Mouse (Mus musculus): ENCODE measurements around the gene Adgre5. TPM values are rescaled to one million over a fixed set of nuclear protein-coding genes. Genes with fewer than 3 reads are reported as not detected.
A peak's percentile ranks its signal among the peaks of the same experiment; 100 is the strongest.

The Adgre5 gene
- polyA plus RNA-seq, 1 experiment from 2014 or later, result 35.4 TPM

DNA sequence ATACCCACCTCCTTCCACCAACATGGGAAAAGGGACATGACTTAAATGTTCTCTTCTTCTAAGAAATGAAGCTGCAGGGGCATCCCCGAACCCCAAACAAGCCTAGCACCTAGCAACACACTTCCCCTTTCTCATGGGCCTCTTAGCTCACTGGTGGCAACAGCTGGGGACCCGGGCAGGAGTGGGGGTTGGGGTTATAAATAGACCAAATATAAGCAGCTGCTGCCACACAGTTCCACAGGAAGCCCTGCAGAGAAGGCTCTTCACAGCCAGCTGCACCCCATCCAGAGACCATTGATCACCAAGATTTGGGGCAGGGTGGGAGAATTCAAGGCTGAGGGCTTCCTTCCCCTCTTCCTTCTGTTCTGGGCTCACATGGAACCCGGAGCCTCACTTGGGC is 7.6 kb upstream of the Adgre5 start:
- H3K4me2 ChIP-seq, result no peak overlapping the region; the same call in 1 of the 2 replicates
- H3K27ac ChIP-seq, result peak overlapping the region; percentile 64
- ATAC-seq (replicated peaks; ENCODE audit: low FRiP score), result 0 out of 2 replicates have a peak, but pooled peaks have one; percentile 27
- no peak overlapping the region for H3K9ac ChIP-seq
- no peaks in the 10 kb centered on the region for H3K9me3 ChIP-seq (replicated peaks)
- peaks cover 21% of the 10 kb centered on the region for H3K4me1 ChIP-seq
- H3K27me3 ChIP-seq, result peaks cover 14% of the 10 kb centered on the region
- 37% methylated on average over 3 of the region's 3 CpGs for WGBS
- no peak overlapping the region for H3K4me3 ChIP-seq (replicated peaks)
- H3K36me3 ChIP-seq, result no peaks in the 10 kb centered on the region

DNA sequence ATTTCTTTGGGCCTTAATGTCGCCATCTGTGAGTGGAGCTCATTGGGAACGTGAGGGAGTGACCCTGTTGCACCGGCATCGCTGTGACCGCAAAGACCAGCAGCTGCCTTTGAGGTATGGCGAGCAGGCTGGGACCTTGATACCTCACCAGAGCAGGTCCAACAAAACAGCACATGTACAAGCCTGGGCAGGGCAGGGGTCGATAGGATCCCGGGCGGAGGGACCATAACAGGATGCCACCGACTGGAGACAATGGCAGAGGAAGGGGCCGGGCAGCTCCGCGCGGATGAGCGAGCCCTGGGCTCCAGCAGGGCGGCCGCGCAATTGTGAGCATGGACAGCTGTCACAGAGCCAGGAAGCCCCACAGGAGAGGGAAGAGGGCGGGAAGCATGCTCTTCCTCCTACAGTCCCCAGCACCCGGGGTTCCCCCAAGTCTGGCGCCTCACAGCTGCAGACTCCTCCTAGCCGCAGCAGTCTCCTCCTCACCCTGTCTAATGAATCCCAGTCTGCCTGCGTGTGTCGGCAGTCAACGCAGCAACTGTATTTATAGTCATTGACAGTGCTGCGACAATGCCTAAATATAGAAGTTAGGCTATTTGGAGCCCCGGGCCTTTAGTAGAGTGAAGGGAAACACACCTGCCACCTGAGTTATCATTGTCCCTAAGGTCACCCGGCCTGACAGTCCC is 6.7 kb upstream of the Adgre5 start:
- peak overlapping the region; percentile 37 for H3K4me3 ChIP-seq (replicated peaks)
- H3K9ac ChIP-seq, result peak overlapping the region; percentile 37; the same call in 1 of the 2 replicates
- no peaks in the 10 kb centered on the region for H3K36me3 ChIP-seq
- H3K27ac ChIP-seq, result peak overlapping the region; percentile 64
- 2% methylated on average over 28 of the region's 28 CpGs for WGBS
- peak overlapping the region; percentile 62 for H3K4me2 ChIP-seq
- peak; percentile 85 for ATAC-seq (replicated peaks; ENCODE audit: low FRiP score)
- H3K4me1 ChIP-seq, result peaks cover 21% of the 10 kb centered on the region
- no peaks in the 10 kb centered on the region for H3K9me3 ChIP-seq (replicated peaks)
- peaks cover 14% of the 10 kb centered on the region for H3K27me3 ChIP-seq

DNA sequence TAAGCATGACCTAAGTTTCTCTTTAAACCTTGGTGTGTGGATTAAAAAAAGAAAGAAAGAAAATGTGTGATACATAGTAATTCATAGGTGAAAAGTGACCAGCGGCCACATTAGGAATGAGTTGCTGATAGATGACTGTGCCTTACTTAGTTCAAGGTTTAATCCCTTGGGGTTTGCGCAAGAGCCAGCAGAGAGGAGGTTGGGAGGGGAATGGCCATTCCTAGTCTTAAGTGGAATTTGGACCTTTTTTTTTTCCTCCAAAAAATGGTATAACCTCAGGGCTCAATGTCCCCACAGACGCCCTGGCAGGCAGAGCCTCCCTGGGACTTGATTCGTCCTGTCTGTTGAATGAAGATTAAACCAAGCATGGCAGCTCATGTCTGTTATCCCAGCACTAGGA is 2.9 kb upstream of the Adgre5 start:
- H3K4me3 ChIP-seq (replicated peaks), result no peak overlapping the region
- peaks cover 20% of the 10 kb centered on the region for H3K27me3 ChIP-seq
- no peak overlapping the region for H3K27ac ChIP-seq
- no peak overlapping the region for H3K4me2 ChIP-seq
- WGBS, result 72% methylated on average over 4 of the region's 4 CpGs
- peaks cover 44% of the 10 kb centered on the region for H3K4me1 ChIP-seq
- no peaks in the 10 kb centered on the region for H3K36me3 ChIP-seq
- H3K9me3 ChIP-seq (replicated peaks), result no peaks in the 10 kb centered on the region
- H3K9ac ChIP-seq, result no peak overlapping the region
- ATAC-seq (replicated peaks; ENCODE audit: low FRiP score), result no peak

DNA sequence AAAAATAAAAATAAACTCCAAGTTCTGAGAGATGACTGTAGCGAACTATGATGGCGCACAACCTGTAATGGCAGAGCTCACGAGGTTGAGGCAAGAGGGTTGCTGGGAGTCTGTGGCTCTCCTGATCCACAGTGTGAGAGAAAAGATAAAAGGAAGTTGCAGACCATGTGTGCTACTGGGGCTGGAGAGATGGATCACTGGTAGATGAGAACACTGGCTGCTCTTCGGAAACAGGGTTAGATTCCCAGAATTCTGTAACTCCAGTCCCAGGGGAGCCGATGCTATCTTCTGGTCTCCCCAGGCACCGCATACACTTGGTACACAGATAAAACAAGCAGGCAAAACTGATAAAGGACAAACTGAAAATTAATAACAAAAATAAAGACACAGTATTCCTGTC is 1.8 kb upstream of the Adgre5 start:
- H3K4me3 ChIP-seq (replicated peaks), result no peak overlapping the region
- H3K36me3 ChIP-seq, result no peaks in the 10 kb centered on the region
- no peak for ATAC-seq (replicated peaks; ENCODE audit: low FRiP score)
- H3K27me3 ChIP-seq, result peaks cover 20% of the 10 kb centered on the region
- no peak overlapping the region for H3K4me2 ChIP-seq
- H3K9me3 ChIP-seq (replicated peaks), result no peaks in the 10 kb centered on the region
- peaks cover 45% of the 10 kb centered on the region for H3K4me1 ChIP-seq
- H3K9ac ChIP-seq, result no peak overlapping the region
- H3K27ac ChIP-seq, result no peak overlapping the region
- 93% methylated on average over 6 of the region's 6 CpGs for WGBS

DNA sequence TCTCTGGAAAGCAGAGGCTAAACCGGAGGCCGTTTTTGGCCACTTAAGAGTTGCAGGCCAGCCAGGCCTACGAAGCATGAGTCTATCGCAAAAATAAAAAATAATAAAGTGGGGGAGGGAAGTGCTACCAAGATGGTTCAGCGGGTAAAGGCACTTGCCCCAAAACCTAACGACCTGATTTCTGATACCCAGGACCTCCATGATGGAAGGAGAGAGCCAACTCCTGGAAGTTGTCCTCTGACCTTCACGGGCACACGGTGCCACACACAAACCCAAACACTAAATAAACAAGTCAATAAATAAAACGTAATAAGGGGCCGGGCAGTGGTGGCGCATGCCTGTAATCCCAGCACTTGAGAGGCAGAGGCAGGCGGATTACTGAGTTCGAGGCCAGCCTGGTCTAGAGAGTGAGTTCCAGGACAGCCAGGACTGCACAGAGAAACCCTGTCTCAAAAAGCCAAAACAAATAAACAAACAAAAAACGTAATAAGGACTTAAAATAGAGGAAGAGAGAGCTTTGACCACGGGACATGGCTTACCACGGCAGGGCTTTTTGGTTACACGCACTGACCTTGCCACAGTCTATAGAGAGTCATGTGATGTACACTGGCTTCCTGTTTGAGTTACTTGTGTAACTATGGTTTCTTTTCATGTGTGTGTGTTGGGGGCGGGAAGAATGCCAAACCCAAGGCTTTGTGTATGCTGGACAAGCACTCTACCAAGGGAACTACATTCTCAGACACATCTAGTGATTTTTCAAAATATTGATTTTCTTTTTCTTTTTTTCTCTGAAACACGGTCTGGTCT is 926 bp upstream of the Adgre5 start:
- peak overlapping the region; percentile 66 for H3K9ac ChIP-seq
- H3K4me3 ChIP-seq (replicated peaks), result peak overlapping the region; percentile 60
- no peak for ATAC-seq (replicated peaks; ENCODE audit: low FRiP score)

DNA sequence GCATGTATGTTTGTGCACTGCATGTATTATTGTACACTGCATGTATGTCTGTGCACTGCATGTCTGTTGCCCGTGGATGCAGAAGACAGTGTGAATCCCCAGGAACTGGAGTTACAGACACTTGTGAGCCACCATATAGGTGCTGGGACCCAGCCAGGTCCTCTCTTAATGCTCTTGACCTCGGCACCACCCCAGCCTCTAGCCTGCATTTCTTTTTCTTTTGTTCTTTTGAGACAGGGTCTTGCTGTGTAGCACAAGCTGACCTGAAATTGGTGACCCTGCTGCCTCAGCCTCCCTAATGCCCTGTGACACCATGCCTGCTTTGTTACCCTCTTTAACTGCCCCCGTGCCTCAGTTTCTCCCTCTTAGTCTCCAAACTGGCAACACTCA is 545 bp downstream of the Adgre5 start:
- Histone ChIP-seq H3K27me3 (peaks cover 10% of the 10 kb centered on the region; the same call in 1 of the 2 replicates), H3K9me3 (replicated peaks) (no peaks in the 10 kb centered on the region), H3K4me1 (peaks cover 53% of the 10 kb centered on the region), H3K4me2 (peak overlapping the region; percentile 89), H3K9ac (peak overlapping the region; percentile 66), H3K27ac (peak overlapping the region; percentile 76), H3K36me3 (no peaks in the 10 kb centered on the region), H3K4me3 (replicated peaks) (peak overlapping the region; percentile 60)
- 12% methylated on average over 3 of the region's 3 CpGs for WGBS
- no peak for ATAC-seq (replicated peaks; ENCODE audit: low FRiP score)

More for the DNA sequence above, 926 bp upstream of the Adgre5 start:
- Histone ChIP-seq H3K9me3 (replicated peaks) (no peaks in the 10 kb centered on the region), H3K36me3 (no peaks in the 10 kb centered on the region), H3K27ac (peak overlapping the region; percentile 76), H3K4me2 (peak overlapping the region; percentile 89), H3K4me1 (peaks cover 48% of the 10 kb centered on the region), H3K27me3 (peaks cover 14% of the 10 kb centered on the region; the same call in 1 of the 2 replicates)
- WGBS, result 76% methylated on average over 19 of the region's 19 CpGs

DNA sequence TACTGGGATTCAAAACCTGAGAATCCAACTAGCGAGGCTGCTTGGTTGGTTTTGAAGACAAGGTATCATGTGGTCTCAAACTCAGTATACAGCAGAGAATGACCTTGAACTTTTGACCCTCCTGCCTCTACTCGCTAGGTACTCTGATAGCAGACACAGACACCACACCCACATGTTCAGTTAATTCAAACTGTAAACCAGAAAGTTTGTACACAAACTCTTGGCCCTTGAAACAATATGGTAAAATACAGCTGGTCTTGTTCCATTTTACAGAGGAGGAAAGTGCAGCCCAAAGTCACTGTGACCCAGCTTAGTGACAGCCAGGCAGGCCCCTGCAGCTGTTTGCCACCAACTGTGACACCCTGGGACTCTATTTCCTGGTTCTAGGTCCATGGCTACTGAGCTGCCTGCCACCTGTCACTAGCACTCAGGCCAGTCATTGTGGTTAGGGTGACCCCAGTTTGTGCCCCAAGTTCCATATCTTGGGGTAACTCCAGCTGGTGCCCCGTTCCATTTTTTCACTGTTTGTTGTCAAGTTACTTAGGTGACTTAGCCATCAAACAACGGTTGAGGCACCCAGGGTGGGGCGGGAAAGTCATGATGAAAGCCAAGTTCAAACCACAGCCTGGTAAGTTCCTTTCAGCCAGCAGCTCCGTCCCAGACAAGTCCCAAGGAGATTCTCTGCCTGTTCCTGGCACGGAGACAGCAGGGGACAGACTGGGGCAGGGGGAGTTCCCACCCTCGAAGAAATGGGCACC is 1.2 kb downstream of the Adgre5 start:
- WGBS, result 44% methylated on average over 8 of the region's 8 CpGs
- Histone ChIP-seq H3K27ac (peak overlapping the region; percentile 76), H3K4me1 (peaks cover 53% of the 10 kb centered on the region), H3K9me3 (replicated peaks) (no peaks in the 10 kb centered on the region), H3K4me3 (replicated peaks) (peak overlapping the region; percentile 60), H3K4me2 (peak overlapping the region; percentile 89), H3K27me3 (peaks cover 10% of the 10 kb centered on the region; the same call in 1 of the 2 replicates), H3K9ac (no peak overlapping the region), H3K36me3 (no peaks in the 10 kb centered on the region)
- ATAC-seq (replicated peaks; ENCODE audit: low FRiP score), result no peak

DNA sequence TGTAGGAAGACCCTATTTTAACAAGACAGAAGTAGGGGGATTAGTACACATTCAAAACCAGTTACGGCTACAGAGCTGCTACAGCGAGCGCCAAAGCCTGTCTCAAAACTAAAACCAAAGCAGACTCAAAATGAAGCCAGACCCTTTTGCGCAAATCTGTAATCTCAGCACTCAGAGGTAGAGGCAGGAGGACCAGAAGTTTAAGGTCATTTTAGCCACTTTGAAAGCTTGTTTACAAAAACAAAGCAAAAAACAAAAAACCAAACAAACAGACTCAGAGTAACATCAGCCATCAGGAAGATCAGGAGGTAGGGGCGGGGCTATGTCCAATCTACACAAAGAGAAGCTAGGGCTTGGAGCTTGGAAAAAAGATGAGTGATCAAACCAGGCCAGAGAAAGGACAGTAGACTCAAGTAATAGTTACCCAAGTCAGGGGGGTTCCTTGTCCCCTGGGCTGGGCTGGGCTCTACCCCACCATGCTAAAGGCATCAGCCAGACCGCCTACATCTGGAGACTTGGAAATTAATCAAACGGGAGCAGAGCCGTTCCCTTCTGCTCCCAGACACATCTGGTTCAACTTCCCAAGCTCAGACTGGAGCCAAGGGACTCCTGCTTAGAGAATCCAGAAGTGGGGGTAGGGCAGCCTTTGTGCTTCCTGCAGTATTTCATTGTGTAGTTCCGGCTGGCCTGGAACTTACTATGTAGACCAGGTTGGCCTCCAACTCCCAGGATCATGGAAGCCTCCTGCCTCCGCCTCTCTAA is 2.0 kb downstream of the Adgre5 start:
- Histone ChIP-seq H3K4me3 (replicated peaks) (peak overlapping the region; percentile 60), H3K27me3 (peaks cover 10% of the 10 kb centered on the region; the same call in 1 of the 2 replicates), H3K4me1 (peaks cover 53% of the 10 kb centered on the region), H3K27ac (peak overlapping the region; percentile 76), H3K36me3 (no peaks in the 10 kb centered on the region), H3K9me3 (replicated peaks) (no peaks in the 10 kb centered on the region), H3K9ac (no peak overlapping the region), H3K4me2 (peak overlapping the region; percentile 89)
- ATAC-seq (replicated peaks; ENCODE audit: low FRiP score), result 0 out of 2 replicates have a peak, but pooled peaks have one; percentile 26
- WGBS, result 67% methylated on average over 10 of the region's 10 CpGs

DNA sequence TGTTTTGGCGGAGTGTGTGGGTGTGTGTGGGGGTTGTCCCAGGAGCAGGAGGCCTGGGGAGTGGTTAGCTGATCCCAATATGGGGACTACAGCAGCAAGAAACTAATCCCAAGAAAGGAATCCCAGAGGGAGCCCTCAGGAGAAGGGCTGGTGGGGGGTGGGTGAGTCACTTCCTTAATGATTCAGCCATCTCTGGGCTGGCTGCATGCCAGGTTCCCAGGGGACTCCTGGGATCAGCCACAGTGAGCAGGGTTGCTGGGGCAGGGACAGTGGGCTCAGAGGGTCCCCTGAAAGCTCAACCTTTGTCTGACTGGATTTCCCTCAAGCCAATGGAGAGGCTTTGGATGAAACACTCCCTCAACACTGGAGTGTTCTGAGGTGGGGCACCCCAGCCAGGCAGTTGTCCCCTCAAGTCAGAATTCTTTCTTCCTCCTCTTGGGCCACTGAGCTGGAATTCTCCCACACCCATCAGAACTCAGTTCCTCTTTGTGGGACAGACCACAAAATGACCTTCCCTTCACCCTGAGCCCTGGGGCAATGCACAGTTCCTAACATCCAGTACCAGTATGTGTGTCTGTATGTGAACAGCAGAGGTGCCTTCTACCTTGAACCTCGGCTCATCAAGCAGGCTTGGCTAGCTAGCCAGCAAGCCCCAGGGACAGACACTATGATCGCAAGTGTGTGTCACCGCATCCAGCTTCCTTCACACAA is 3.1 kb downstream of the Adgre5 start:
- Histone ChIP-seq H3K27me3 (peaks cover 10% of the 10 kb centered on the region; the same call in 1 of the 2 replicates), H3K27ac (peak overlapping the region; percentile 76), H3K4me3 (replicated peaks) (0 out of 2 replicates have a peak overlapping the region, but pooled peaks have one; percentile 60), H3K36me3 (no peaks in the 10 kb centered on the region), H3K9ac (no peak overlapping the region), H3K9me3 (replicated peaks) (no peaks in the 10 kb centered on the region), H3K4me1 (peaks cover 53% of the 10 kb centered on the region), H3K4me2 (peak overlapping the region; percentile 89)
- ATAC-seq (replicated peaks; ENCODE audit: low FRiP score), result peak; percentile 59; the same call in 1 of the 2 replicates
- WGBS, result 40% methylated on average over 4 of the region's 4 CpGs

DNA sequence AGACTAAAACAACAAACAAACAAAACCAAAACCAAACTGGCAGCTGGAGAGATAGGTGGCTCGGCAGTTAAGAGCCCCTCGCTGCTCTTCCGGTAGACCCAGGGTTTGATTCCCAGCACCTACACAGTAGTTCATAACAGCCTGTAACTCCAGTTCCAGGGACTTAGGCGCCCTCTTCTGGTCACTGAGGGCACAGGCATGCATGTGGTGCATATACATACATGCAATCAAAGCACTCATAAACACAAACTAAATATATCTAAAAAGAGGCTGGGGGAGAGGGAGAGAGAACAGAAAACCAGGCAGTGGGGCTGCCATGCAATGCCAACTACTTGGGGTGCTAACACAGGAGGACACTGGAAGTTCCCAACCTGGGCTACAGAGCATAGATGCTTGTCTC is 3.8 kb downstream of the Adgre5 start:
- Histone ChIP-seq H3K36me3 (no peaks in the 10 kb centered on the region), H3K4me3 (replicated peaks) (no peak overlapping the region), H3K27me3 (peaks cover 10% of the 10 kb centered on the region; the same call in 1 of the 2 replicates), H3K9ac (no peak overlapping the region), H3K27ac (peak overlapping the region; percentile 76), H3K4me1 (peaks cover 53% of the 10 kb centered on the region), H3K9me3 (replicated peaks) (no peaks in the 10 kb centered on the region), H3K4me2 (peak overlapping the region; percentile 89)
- WGBS, result 86% methylated on average over 4 of the region's 4 CpGs
- no peak for ATAC-seq (replicated peaks; ENCODE audit: low FRiP score)
